Mouse (Mus musculus) thymus, postnatal 4 days (tissue): ENCODE results near the gene Bcl7c.
"Not testable (repeated sequence)": the region's sequence is repeated elsewhere in the genome, so short reads cannot be mapped to it uniquely, and the experiment has no call there.

Experiments
- DNase-seq: peaks from one replicate; pipeline ENCODE4 v3.0.0; 2021

Bcl7c gene

GRCm38 (mm10) chr7:127681888-127682553 is 26.7 kb downstream of the Bcl7c start:
- DNase-seq, result no peak

- DNase-seq, result no peak
Measured at GRCm38 (mm10) chr7:127680541-127680940, 28.2 kb downstream of the Bcl7c start.

GRCm38 (mm10) chr7:127678811-127679210 is 29.9 kb downstream of the Bcl7c start:
- no peak for DNase-seq

GRCm38 (mm10) chr7:127677609-127678008 is 31.1 kb downstream of the Bcl7c start:
- no peak for DNase-seq

- DNase-seq, result peak; percentile 87
Measured at GRCm38 (mm10) chr7:127677077-127677476, 31.7 kb downstream of the Bcl7c start.

GRCm38 (mm10) chr7:127675391-127675811 is 33.3 kb downstream of the Bcl7c start:
- DNase-seq, result no peak

GRCm38 (mm10) chr7:127674977-127675376 is 33.8 kb downstream of the Bcl7c start:
- DNase-seq, result peak; percentile 93

- no peak for DNase-seq
Measured at GRCm38 (mm10) chr7:127672776-127673175, 36.0 kb downstream of the Bcl7c start.

- DNase-seq, result no peak
Measured at GRCm38 (mm10) chr7:127671880-127672774, 36.6 kb downstream of the Bcl7c start.

- DNase-seq, result no peak
Measured at GRCm38 (mm10) chr7:127667171-127667570, 41.6 kb downstream of the Bcl7c start.

- DNase-seq, result no peak
Measured at GRCm38 (mm10) chr7:127666679-127667078, 42.1 kb downstream of the Bcl7c start.

- DNase-seq, result no peak
Measured at GRCm38 (mm10) chr7:127666066-127666654, 42.6 kb downstream of the Bcl7c start.

GRCm38 (mm10) chr7:127662926-127663325 is 45.8 kb downstream of the Bcl7c start:
- DNase-seq, result no peak

GRCm38 (mm10) chr7:127661833-127662232 is 46.9 kb downstream of the Bcl7c start:
- DNase-seq, result no peak

GRCm38 (mm10) chr7:127660882-127661281 is 47.9 kb downstream of the Bcl7c start:
- DNase-seq, result no peak

- DNase-seq, result peak; percentile 93
Measured at GRCm38 (mm10) chr7:127656946-127657345, 51.8 kb downstream of the Bcl7c start.

GRCm38 (mm10) chr7:127654318-127654717 is 54.4 kb downstream of the Bcl7c start:
- no peak for DNase-seq

GRCm38 (mm10) chr7:127652050-127652449 is 56.7 kb downstream of the Bcl7c start:
- DNase-seq, result no peak

GRCm38 (mm10) chr7:127651624-127652023 is 57.1 kb downstream of the Bcl7c start:
- no peak for DNase-seq

- no peak for DNase-seq
Measured at GRCm38 (mm10) chr7:127649206-127649605, 59.5 kb downstream of the Bcl7c start.

- DNase-seq, result no peak
Measured at GRCm38 (mm10) chr7:127648516-127649201, 60.1 kb downstream of the Bcl7c start.

- not testable (repeated sequence) for DNase-seq
Measured at GRCm38 (mm10) chr7:127647576-127647975, 61.2 kb downstream of the Bcl7c start.

GRCm38 (mm10) chr7:127646363-127646762 is 62.4 kb downstream of the Bcl7c start:
- DNase-seq, result no peak
